Mouse (Mus musculus): Measurements from ENCODE around the gene Pik3r1. TPM values are rescaled to one million over a fixed set of nuclear protein-coding genes. Genes with fewer than 3 reads are reported as not detected.

Gene Pik3r1
- polyA plus RNA-seq (2014; fragmentation: Nextera tagmentation; extraction: Ambion mirVana) = 11.5 and 16.6 TPM in 2 replicates

DNA sequence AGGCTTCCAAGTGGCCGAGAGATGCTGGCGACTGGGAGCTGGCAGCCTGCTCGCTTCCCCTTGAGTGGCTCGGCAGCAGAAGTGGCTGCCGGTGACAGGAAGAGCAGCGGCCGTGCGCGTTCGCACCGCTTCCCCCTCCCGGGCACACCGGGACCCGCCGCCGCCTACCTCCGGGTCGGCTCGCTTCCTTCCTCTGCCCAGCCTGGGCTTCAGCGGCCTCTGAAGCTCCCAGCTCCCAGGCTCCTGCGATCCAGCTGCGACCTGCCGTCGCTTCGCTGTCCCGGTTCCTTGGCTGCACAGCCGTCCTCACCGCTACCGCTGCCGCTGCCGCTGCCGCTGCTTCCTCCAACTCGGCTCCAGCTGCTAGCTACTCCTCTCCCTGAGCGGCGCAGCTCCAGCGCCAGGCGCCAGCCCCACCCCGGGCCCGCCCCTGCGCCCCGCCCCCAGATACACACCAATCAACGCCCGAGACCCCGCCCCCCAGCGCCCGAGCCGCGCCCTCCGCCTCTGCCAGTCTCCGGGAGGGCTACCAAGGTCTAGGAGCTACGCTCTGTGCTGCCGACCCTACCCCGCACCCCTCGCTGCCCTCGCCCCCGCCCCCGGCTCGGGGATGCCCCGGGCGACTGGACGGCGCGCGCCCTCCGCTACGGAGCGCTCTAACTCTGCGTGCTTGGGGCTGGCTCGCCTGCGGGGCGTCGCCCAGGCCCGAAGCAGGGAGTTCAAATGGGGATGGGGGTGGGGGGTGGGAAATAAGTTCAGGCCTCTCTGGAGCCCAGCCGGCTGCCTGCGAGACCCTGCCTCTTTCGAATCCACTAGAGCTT is at the start of gene Pik3r1:
Gene Pik3r1 (minus strand): TSS at position 409 of the 821 bp plus-strand sequence.
- peak within 1 kb of the TSS; percentile 94 for H3K27ac ChIP-seq (ENCODE audit: low read depth, low read length)
- H3K9me3 ChIP-seq (replicated peaks; ENCODE audit: control insufficient read depth, low read length) = no peaks in the 10 kb centered on the region
- ATAC-seq (replicated peaks; ENCODE audit: insufficient number of reproducible peaks, low FRiP score, low TSS enrichment) = peak; percentile 98
- under 1% methylated on average over 57 of the region's 76 CpGs for WGBS (ENCODE audit: insufficient replicate concordance)
- peaks cover 28% of the 10 kb centered on the region for H3K4me1 ChIP-seq (ENCODE audit: control insufficient read depth, insufficient read depth, low read length)
- peak within 1 kb of the TSS; percentile 94 for H3K9ac ChIP-seq (ENCODE audit: low read depth, low read length)
- H3K27me3 ChIP-seq (ENCODE audit: control insufficient read depth, insufficient read depth, low read length) = no peaks in the 10 kb centered on the region
- peak within 1 kb of the TSS; percentile 84 for H3K4me2 ChIP-seq
- H3K4me3 ChIP-seq (ENCODE audit: low read depth, low read length) = peak within 1 kb of the TSS; percentile 89
- H3K36me3 ChIP-seq (ENCODE audit: control insufficient read depth, insufficient read depth, low read length) = no peaks in the 10 kb centered on the region

DNA sequence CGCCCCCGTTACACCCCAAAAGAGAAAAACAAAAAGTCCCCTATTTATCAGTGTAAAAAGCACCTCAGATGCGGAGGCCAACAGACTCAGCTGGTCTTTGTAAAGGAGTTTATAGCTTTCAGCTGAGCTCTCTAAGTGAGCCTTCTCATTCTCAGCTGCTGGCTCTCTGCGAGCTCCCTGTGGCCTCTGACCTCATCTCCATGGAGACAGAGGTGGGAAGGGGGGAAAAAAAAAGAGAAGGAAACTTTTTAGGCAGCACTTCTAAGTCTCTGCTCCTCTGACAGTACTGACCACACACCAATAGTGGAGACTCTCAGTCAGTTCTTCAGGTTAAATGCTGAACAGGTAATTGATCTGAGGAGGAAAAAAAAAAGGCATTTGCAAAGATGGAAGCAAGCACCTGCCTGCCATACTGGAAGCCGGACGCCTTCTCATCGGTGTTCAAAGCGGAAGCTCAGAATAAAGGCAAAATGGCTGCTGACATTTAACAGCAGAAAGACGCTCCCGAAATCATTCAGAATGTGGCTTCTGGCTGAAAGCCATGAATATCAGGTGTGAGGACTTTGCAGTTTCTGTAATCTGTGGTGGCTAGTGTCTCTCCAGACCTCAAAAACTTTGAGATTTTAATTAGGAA is 45.4 kb upstream of the Pik3r1 start:
- no peak overlapping the region for H3K9ac ChIP-seq (ENCODE audit: low read depth, low read length)
- no peak overlapping the region for H3K4me3 ChIP-seq (ENCODE audit: low read depth, low read length)
- H3K4me1 ChIP-seq (ENCODE audit: control insufficient read depth, insufficient read depth, low read length) = no peaks in the 10 kb centered on the region
- H3K4me2 ChIP-seq = no peak overlapping the region
- H3K36me3 ChIP-seq (ENCODE audit: control insufficient read depth, insufficient read depth, low read length) = no peaks in the 10 kb centered on the region
- H3K9me3 ChIP-seq (replicated peaks; ENCODE audit: control insufficient read depth, low read length) = no peaks in the 10 kb centered on the region
- no peaks in the 10 kb centered on the region for H3K27me3 ChIP-seq (ENCODE audit: control insufficient read depth, insufficient read depth, low read length)
- WGBS (ENCODE audit: insufficient replicate concordance) = 61% methylated on average over 10 of the region's 10 CpGs
- no peak for ATAC-seq (replicated peaks; ENCODE audit: insufficient number of reproducible peaks, low FRiP score, low TSS enrichment)
- no peak overlapping the region for H3K27ac ChIP-seq (ENCODE audit: low read depth, low read length)

DNA sequence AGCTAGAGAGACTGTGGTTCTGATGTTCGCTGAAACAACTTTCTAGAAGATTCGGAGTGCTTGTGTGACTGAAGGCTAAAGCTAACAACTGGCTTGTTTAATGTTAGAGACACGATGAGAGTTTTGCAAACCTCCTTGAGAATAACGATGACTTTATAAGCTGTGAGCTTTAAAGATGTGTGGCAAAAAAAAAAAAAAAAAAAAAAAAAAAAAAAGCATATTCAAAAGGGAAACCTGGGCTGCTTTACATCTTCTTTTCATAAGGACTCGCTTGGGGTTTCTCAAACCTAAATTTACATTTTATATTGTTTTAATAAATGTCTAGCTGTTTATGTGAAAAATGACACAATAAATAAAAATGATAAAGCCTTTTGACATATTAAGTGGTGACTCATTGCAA is 44.3 kb upstream of the Pik3r1 start:
- Histone ChIP-seq H3K36me3 (ENCODE audit: control insufficient read depth, insufficient read depth, low read length) (no peaks in the 10 kb centered on the region), H3K4me1 (ENCODE audit: control insufficient read depth, insufficient read depth, low read length) (no peaks in the 10 kb centered on the region), H3K4me2 (no peak overlapping the region), H3K27ac (ENCODE audit: low read depth, low read length) (no peak overlapping the region), H3K27me3 (ENCODE audit: control insufficient read depth, insufficient read depth, low read length) (no peaks in the 10 kb centered on the region), H3K9me3 (replicated peaks; ENCODE audit: control insufficient read depth, low read length) (no peaks in the 10 kb centered on the region), H3K9ac (ENCODE audit: low read depth, low read length) (no peak overlapping the region), H3K4me3 (ENCODE audit: low read depth, low read length) (no peak overlapping the region)
- ATAC-seq (replicated peaks; ENCODE audit: insufficient number of reproducible peaks, low FRiP score, low TSS enrichment) = no peak
- WGBS (ENCODE audit: insufficient replicate concordance) = 80% methylated on average over 5 of the region's 5 CpGs

DNA sequence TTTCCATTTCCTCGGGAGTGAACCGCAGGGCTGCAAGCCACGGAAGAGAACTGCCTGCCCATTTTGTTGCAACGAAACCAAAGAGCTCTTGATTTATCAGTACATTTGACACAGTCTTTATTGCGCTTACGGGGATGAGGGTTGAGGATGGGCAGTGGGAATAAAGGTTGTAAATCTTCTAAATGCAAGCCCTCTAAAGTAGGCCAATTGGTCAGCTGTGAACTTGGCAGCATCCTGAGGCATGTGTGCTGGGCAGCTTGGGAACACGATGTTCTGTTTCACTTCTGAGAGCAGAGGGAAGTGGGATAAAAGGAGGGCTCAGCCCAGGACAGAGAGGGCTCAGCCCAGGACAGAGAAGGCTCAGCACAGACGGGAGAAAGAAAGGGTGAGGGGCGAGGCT is 43.9 kb upstream of the Pik3r1 start:
- H3K27ac ChIP-seq (ENCODE audit: low read depth, low read length) = no peak overlapping the region
- ATAC-seq (replicated peaks; ENCODE audit: insufficient number of reproducible peaks, low FRiP score, low TSS enrichment) = no peak

DNA sequence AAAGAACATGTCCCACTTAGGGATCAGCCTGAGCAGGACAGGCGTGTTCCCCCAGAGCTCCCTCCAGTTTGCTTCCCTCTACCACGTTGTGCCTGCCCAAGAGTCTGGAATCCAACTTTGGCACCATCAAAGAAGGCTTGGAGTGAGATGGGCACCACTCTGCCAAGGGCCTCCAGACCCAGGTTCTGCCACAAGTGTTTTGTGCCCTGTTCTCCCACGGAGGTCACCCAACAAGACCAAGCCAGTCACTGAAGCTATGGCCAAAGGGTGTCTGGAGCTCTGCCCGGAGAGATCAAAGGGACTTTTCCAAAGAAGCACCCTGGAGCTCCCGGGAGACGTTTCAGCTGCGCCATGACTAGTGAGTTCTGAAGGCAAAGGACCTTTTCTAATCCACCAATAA is 42.6 kb upstream of the Pik3r1 start:
- H3K27me3 ChIP-seq (ENCODE audit: control insufficient read depth, insufficient read depth, low read length) = no peaks in the 10 kb centered on the region
- no peak overlapping the region for H3K4me2 ChIP-seq
- H3K9ac ChIP-seq (ENCODE audit: low read depth, low read length) = no peak overlapping the region
- no peaks in the 10 kb centered on the region for H3K36me3 ChIP-seq (ENCODE audit: control insufficient read depth, insufficient read depth, low read length)
- no peak overlapping the region for H3K4me3 ChIP-seq (ENCODE audit: low read depth, low read length)
- WGBS (ENCODE audit: insufficient replicate concordance) = 78% methylated on average over 7 of the region's 7 CpGs
- H3K9me3 ChIP-seq (replicated peaks; ENCODE audit: control insufficient read depth, low read length) = no peaks in the 10 kb centered on the region
- H3K27ac ChIP-seq (ENCODE audit: low read depth, low read length) = no peak overlapping the region
- ATAC-seq (replicated peaks; ENCODE audit: insufficient number of reproducible peaks, low FRiP score, low TSS enrichment) = no peak
- H3K4me1 ChIP-seq (ENCODE audit: control insufficient read depth, insufficient read depth, low read length) = no peaks in the 10 kb centered on the region

More for the DNA sequence above, 43.9 kb upstream of the Pik3r1 start:
- no peak overlapping the region for H3K9ac ChIP-seq (ENCODE audit: low read depth, low read length)
- no peaks in the 10 kb centered on the region for H3K9me3 ChIP-seq (replicated peaks; ENCODE audit: control insufficient read depth, low read length)
- no peaks in the 10 kb centered on the region for H3K36me3 ChIP-seq (ENCODE audit: control insufficient read depth, insufficient read depth, low read length)
- no peaks in the 10 kb centered on the region for H3K4me1 ChIP-seq (ENCODE audit: control insufficient read depth, insufficient read depth, low read length)
- H3K4me3 ChIP-seq (ENCODE audit: low read depth, low read length) = no peak overlapping the region
- H3K4me2 ChIP-seq = no peak overlapping the region
- 63% methylated on average over 9 of the region's 9 CpGs for WGBS (ENCODE audit: insufficient replicate concordance)
- H3K27me3 ChIP-seq (ENCODE audit: control insufficient read depth, insufficient read depth, low read length) = no peaks in the 10 kb centered on the region

DNA sequence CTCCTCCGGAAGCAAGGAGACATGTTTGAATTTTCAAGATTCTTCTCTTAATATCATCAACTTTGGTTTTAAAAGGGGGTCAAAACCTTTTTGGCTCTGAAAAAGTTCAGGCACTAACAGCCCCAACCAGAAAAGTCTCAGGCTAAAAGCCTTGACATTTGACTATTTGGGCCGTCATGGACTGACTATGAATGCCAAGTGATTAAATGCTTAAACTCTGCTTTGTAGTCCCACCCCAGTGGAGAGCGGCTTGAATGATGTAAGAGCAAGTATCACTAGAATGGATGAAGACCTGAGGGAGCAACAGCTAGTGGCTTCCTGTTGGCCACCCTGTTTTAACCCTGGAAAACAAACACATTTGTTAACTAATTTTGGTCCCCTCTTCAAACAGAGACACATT is 41.8 kb upstream of the Pik3r1 start:
- no peaks in the 10 kb centered on the region for H3K27me3 ChIP-seq (ENCODE audit: control insufficient read depth, insufficient read depth, low read length)
- no peaks in the 10 kb centered on the region for H3K36me3 ChIP-seq (ENCODE audit: control insufficient read depth, insufficient read depth, low read length)
- H3K9ac ChIP-seq (ENCODE audit: low read depth, low read length) = no peak overlapping the region
- H3K4me1 ChIP-seq (ENCODE audit: control insufficient read depth, insufficient read depth, low read length) = no peaks in the 10 kb centered on the region
- no peak overlapping the region for H3K27ac ChIP-seq (ENCODE audit: low read depth, low read length)
- WGBS (ENCODE audit: insufficient replicate concordance) = 89% methylated on average over 3 of the region's 3 CpGs
- H3K9me3 ChIP-seq (replicated peaks; ENCODE audit: control insufficient read depth, low read length) = no peaks in the 10 kb centered on the region
- ATAC-seq (replicated peaks; ENCODE audit: insufficient number of reproducible peaks, low FRiP score, low TSS enrichment) = no peak
- no peak overlapping the region for H3K4me2 ChIP-seq
- H3K4me3 ChIP-seq (ENCODE audit: low read depth, low read length) = no peak overlapping the region

DNA sequence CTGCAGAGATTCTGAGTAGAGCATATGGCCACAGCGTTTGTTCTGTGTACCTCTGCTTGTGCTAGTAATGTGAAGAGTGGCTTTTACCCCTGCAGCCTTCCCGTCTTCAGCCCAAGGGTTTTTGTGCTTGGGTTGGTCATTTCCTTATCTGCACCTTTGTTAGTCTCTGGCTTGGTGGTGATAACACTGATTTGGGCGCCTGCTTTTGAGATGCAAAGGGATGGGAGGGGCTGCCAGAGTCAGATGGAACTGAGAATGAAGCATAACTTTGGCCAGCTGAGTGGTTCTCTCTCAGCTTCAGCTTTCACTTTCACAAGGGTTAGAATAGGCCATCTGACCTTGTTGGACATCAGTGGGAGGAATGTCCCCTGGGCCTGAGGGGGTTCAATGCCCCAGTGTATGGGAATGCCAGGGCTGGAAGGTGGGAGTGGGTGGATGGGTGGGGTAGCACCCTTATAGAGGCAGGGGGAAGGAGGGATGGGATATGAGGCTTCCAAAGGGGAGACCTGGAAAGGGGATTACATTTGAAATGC is 37.6 kb upstream of the Pik3r1 start:
- no peak for ATAC-seq (replicated peaks; ENCODE audit: insufficient number of reproducible peaks, low FRiP score, low TSS enrichment)

DNA sequence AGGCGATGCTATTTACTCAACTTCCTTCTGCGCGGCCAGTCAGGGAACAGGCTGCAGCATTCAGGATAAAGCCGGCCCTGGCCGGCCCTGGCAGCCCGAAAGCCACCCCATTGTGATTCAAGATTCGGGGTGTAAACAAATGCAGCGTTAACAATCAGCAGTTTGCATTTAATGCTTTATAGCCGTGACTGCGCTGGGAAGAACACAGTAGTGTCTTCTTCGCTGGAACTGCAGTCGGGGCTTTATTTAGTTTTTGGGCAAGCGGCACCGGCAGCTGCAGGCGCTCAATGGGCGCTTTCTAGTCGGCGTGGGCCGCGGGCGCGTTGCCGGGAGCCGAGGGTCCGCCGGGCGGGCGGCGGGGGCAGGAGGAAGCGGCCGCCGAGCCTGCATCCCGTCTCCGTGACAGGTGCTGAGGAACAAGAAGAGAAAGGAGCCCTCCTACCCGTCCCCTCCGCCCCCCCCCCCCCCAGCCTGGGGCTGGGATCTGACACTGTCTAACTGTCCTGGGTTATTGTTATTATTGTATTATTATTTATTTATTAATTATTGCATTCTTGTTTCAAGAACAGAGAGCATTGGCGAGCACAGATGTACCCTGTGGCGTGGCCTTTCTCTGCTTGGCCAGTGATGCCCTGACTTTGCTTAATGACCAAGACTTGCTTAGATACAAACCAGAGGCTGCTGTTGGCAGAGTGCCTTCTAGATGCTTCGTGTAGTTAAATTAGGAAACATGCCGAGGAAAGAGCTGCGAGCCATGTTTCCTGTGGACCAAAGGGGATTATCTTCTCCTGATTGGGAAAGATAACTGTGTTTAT is 33.6 kb upstream of the Pik3r1 start:
- Histone ChIP-seq H3K4me1 (ENCODE audit: control insufficient read depth, insufficient read depth, low read length) (no peaks in the 10 kb centered on the region), H3K27me3 (ENCODE audit: control insufficient read depth, insufficient read depth, low read length) (no peaks in the 10 kb centered on the region), H3K9ac (ENCODE audit: low read depth, low read length) (peak overlapping the region; percentile 72; the same call in 1 of the 2 replicates), H3K4me2 (peak overlapping the region; percentile 65), H3K36me3 (ENCODE audit: control insufficient read depth, insufficient read depth, low read length) (no peaks in the 10 kb centered on the region), H3K9me3 (replicated peaks; ENCODE audit: control insufficient read depth, low read length) (no peaks in the 10 kb centered on the region), H3K4me3 (ENCODE audit: low read depth, low read length) (peak overlapping the region; percentile 49), H3K27ac (ENCODE audit: low read depth, low read length) (no peak overlapping the region)
- ATAC-seq (replicated peaks; ENCODE audit: insufficient number of reproducible peaks, low FRiP score, low TSS enrichment) = 0 out of 2 replicates have a peak, but pooled peaks have one; percentile 55
- under 1% methylated on average over 41 of the region's 41 CpGs for WGBS (ENCODE audit: insufficient replicate concordance)

More for the DNA sequence above, 37.6 kb upstream of the Pik3r1 start:
- Histone ChIP-seq H3K9me3 (replicated peaks; ENCODE audit: control insufficient read depth, low read length) (no peaks in the 10 kb centered on the region), H3K27ac (ENCODE audit: low read depth, low read length) (no peak overlapping the region), H3K36me3 (ENCODE audit: control insufficient read depth, insufficient read depth, low read length) (no peaks in the 10 kb centered on the region), H3K4me3 (ENCODE audit: low read depth, low read length) (no peak overlapping the region), H3K27me3 (ENCODE audit: control insufficient read depth, insufficient read depth, low read length) (no peaks in the 10 kb centered on the region), H3K4me2 (no peak overlapping the region), H3K4me1 (ENCODE audit: control insufficient read depth, insufficient read depth, low read length) (no peaks in the 10 kb centered on the region), H3K9ac (ENCODE audit: low read depth, low read length) (no peak overlapping the region)
- 24% methylated on average over 3 of the region's 3 CpGs for WGBS (ENCODE audit: insufficient replicate concordance)

Data from heart, embryonic 11.5 days (tissue).